Mouse (Mus musculus): ENCODE measurements around the gene Ano6.

- no peak for TF ChIP-seq CTCF (IDR thresholded peaks at IDR 0.05; ENCODE audit: low read depth)
- no peak for TF ChIP-seq EP300 (IDR thresholded peaks at IDR 0.05; ENCODE audit: low read depth)
These were observed 31.5 kb downstream of the Ano6 start for GRCm38 (mm10) chr15:95822099-95822498.
